Mouse (Mus musculus) right cerebral cortex, adult 18-20 months (tissue): ENCODE results near the gene Abcb8.
"Not testable (repeated sequence)": the region's sequence is repeated elsewhere in the genome, so short reads cannot be mapped to it uniquely, and the experiment has no call there.

Source experiments
- DNase-seq: peaks from one replicate; pipeline ENCODE4 v3.0.0; 2022; ENCODE audit warnings: mixed read lengths

Gene Abcb8

DNA sequence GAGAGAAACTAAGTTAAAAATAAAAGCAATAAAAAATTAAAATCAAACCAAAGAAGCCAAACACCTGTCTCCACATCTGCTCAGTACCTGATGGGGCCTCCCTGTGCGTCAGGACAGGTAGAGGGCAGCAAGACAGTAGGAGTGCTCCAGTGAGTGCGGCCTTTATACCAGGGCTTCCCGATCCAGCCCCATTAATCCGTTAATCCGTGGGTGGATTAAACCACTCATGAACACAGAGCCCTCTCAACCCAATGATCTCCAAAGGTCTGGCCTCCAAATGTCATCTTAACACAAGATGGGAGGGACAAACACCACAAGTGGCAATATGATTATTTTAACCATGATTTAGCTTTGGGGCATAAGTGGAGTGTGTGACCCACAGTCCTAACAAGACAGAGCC, 19.7 kb upstream of the Abcb8 start:
- DNase-seq: no peak

DNA sequence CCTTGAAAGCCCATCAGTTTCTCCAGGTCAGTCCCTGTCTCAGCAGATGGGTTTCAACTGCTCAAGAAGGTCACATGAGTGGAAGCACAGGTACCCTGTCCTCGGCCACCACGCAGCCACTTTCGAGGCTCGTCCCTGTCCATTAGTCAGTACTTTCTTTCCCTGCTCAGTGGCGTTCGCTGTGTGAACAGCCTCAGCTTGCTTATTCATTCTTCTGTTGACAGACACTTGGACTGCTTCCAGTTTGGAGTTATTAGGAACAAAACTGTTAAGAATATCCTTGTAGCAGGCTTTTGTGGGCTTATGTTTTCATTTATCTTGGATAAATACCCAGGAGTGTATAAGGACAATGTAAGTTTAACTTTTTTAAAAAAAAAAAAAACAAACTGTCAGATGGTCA, 19.2 kb upstream of the Abcb8 start:
- DNase-seq: no peak

DNA sequence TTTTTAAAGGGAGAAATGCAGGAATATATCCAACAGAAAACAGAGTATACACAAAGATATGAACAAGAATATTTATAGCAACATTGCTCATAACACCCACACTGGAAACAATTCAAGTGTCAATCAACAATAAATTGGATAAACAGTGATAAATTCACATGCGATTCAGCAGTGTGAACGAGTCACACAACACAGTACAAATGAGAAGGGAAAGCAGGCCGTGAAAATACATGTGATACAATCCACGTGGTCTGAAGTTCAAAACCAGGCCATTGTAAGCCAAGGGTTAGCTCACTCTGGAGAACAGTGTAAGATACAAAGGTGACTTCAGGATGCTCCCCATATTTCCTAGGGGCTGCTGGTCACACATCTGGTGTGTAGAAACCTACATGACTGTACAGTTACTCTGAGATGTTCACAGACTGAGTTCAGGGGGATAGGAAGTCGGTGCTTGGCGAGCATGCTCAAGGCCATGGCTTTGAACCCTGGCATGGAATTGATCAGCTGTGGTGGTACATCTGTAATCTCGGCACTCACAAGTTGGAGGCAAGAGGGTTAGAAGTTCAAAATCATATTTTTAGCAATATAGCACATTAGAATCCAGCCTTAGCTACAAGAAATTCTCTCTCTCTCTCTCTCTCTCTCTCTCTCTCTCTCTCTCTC, 18.7 kb upstream of the Abcb8 start:
- DNase-seq: no peak

DNA sequence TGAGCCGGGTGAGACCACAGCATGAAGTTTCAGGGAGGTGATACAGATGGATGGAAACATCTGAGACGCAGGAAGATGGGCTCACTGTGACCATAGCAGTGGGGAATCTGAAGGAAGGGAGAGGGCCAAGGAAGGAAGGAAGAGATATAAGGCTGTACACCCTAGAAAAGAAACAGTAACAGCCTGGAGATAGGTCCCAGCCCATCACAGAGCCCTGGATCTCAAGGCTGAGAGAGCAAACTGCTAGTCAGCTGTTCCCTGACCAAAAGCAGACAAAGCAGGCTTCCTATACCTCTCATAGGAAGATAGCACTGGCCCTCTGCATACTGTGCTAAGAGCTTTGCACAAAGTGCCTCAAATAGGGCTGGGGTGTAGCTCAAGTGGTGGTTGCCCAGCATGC, 14.8 kb upstream of the Abcb8 start:
- DNase-seq: no peak

DNA sequence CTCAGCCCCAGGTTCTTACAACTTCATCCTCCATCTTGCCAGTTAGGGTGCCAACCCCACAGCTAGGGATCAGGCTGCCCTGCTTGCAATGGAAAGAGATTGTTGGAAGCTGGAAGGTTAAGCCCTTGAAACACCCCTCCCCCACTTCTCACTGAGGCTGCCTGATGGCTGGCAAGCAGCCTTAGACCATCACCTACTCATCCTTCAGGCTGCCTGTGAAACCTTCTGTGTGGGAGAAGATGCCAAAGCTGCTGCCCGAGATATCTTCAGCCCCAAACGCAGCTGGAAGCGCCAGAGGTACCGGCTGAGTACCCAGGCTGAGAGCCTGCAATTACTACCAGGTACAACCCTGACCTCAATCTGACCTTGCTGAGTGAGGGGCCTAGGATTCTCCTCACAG, 14.0 kb upstream of the Abcb8 start:
- DNase-seq: peak; percentile 48

DNA sequence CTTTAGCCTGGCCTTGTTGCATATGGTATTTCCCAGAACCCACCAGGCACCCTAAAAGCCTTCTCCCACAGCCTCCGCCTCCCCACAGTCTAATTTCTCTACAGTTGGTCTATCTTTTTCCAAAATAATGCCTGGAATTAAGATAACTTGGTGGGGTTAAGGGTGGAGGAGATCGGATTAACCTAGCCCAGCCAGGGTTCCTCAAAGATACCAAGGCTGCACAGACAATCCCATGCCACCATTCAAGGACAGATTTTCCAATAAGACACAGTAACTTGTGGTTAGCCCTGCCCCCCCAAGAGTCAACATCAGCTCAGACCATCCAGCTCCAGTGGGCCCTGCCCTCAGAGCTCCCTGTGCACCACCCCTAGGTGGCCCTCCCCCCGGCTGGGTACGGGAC, 13.0 kb upstream of the Abcb8 start:
- no peak for DNase-seq

DNA sequence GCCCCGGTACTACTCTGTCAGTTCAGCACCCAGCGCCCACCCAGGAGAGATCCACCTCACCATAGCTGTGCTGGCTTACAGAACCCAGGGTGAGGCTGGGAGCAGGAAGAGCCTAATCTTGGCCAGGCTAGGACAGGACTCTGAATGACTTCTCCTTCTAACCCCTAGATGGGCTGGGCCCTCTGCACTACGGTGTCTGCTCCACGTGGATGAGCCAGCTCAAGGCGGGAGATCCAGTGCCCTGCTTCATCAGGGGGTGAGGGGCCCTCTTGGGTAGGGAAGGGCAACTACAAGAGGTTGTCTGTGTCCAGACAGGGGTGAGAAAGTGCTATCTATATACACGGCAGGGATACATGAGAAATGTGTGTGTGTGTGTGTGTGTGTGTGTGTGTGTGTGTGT, 12.0 kb upstream of the Abcb8 start:
- DNase-seq: no peak

DNA sequence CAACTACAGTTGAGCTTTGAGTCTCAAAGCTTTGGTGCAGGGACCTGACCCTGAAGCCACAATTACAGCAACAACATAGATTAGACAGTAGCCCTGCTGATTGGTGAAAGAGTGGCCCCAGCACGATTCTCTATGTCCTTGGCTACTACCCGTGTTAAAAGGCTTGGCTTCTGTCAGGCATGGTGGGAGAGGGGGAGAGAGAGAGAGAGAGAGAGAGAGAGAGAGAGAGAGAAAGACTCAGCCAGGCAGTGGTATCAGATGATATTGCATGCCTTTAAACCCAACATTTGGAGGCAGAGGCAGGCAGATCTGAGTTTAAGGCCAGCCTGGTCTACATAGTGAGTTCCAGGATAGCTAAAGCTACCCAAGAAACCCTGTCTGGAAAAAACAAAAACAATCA, 11.5 kb upstream of the Abcb8 start:
- DNase-seq: no peak

DNA sequence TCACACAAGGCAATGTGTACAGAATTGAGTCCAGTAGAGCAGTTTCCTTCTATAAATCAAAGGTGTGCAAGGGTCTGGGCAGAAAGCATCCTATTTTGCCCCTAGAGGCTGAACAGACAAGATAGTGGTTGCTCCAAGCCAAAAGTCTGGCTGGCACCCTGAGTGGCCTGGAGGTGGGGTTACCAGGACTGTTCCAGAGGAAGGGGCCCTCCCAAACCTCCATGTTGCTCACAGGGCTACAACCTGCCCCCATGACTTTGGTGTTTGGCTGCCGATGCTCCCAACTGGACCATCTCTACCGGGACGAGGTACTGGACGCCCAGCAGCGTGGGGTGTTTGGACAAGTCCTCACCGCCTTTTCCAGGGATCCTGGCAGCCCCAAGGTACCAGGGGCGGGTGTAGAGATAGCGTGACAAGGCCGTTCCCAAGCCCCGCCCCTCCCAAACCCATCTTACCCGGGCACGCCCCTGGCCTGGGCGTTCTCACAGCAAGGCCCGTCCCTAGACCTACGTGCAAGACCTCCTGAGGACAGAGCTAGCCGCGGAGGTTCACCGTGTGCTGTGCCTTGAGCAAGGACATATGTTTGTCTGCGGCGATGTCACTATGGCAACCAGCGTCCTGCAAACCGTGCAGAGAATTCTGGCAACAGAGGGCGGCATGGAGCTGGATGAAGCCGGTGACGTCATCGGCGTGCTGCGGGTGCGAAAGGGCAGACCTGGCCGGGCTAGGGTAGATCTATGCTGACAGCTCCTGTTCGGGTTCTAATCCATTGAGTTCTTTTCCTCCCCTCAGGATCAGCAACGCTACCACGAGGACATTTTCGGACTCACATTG, 10.2 kb upstream of the Abcb8 start:
- peak; percentile 93 for DNase-seq

DNA sequence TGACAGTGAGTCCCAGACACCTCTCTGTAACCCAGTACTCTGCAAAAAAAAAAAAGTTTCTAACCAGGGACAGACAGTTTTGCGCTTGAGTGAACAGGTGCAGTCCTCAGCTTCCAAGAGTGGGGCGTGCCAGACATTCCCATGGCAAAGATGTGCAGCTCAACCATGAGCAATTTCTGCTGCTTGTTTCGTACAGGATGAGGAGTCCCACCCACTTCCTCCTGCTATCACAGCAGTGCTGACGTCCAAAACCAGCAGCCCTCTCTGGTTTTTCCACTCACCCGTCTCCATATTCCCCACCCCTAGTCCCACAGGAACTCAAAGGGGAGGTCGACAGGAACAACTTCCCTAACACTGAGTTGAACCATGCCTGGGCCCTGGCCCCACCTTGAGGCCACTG, 9.1 kb upstream of the Abcb8 start:
- peak; percentile 63 for DNase-seq

DNA sequence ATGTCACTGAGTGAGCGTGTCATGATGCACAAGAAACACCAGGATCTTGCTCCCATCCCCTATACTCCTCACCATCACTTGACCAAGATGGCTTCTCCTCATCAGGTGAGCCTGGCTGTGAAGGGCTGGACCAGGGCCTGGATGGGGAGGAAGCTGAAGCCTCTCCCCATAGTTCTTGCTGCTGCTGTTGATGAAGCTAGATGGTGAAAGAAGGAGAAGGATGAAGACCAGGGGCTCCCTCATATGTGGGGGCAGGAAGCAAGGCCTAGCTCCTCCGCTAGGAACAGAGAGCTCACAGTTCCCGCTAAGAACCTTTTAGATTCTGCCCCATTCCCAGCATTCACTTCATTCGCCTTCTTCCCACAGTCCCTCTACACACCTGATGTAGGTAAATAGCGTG, 8.1 kb upstream of the Abcb8 start:
- DNase-seq: no peak

DNA sequence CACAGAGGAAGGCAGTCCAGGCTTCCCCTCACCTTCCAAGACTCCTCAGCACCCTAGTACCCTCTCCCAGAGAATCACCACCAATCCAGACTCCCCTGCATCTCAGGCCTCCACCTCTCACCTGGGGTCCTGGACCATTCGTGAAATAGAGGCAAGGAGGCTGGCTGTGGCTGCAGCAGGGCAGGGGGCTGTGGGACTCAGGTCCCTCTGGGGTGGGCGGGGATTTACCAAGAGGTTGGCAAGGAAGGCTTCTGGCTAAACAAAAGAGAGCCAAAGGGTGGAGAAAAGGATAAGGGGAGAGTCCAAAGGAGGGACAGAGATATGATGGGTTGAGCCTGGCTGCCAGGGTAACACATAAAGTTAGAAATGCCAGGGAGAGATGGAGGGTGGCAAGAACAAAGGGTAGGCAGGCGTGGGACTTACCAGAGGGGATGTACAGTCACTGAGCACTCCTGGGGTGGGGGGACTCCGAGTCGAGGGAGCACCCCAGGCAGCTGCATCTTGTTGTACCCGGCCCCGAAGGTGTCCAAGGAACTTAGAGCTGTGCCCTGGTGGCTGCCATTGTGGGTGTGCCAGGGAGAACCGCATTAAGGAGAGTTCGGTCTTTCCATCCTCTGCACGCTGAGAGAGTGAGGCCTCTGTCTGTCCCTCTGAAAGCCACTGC, 7.4 kb upstream of the Abcb8 start:
- DNase-seq: no peak

DNA sequence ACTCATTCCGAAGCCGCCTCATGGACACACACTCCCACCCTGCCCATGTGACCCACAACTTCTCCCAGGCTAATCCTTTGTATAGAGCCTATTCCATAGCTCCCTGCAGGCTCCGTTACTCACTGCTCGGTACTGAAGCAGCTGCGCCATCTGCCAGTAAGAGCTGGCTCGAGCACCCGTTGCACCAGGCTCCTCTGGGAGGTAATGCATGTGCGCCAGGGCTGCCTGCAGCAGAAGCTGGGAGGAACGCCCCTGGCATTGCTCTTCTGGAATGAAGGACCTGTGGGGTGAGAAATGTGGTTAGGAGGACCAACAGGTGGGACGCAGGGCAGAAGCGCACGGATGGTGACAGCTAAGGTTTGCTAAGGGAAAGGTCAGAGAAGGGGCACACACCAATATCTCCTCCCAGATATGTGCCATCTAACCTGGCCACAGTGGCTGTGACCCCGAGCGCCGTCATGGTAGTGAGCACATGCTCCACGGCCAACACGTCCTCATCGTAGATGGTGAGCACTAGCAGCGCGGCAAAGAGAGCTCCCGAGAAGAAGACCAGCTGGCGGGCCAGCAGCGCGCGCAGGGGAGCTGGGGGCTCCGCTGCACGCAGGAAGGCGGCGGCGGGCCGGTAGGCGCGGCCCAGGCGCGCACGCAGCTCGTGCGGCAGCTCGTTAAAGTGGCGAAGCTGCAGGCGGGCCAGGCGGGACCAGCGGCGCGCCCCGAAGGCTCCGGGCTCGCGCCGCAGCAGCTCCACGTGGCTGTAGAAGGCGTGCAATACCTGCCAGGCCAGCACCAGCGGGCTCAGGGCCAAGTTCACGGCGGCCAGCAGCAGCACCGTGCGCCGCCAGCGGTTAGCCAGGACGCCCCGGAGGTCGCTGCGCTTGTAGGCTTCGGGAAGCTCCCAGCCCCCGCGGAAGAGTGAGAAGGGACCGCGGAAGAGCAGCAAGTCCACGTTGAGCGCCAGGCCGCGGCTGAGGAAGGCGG, 5.9 kb upstream of the Abcb8 start:
- peak; percentile 75 for DNase-seq

DNA sequence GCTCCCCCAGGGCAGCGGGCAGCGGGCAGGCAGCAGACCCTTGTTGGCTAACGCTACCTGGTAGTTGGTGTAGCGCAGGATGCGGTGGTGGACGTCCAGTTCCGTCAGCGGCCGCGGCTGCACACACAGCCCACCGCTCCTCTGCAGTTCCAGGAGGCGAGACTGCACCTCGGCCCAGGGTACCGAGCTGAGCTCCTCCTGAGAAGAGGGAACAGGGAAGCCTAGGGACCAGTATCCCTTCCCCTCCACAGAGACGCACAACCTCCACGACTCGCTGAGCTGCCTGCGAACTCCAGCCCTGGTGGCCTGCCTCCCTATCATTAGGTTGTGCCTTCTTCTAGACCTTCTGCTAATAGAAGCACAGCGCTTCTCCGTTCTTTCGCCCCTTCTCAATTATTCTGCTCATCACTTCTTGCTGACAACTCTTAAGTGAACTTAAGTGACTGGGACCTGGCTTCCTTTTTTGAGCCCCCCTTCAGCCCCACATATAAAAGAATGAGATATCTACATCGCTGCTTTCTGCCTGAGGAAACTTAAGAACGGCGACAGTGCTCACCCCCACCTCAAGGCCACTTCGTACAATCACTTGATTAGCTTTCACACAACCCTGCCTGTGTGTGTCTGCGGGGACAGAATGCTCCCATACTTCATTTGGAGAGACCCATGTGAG, 5.1 kb upstream of the Abcb8 start:
- DNase-seq: no peak

DNA sequence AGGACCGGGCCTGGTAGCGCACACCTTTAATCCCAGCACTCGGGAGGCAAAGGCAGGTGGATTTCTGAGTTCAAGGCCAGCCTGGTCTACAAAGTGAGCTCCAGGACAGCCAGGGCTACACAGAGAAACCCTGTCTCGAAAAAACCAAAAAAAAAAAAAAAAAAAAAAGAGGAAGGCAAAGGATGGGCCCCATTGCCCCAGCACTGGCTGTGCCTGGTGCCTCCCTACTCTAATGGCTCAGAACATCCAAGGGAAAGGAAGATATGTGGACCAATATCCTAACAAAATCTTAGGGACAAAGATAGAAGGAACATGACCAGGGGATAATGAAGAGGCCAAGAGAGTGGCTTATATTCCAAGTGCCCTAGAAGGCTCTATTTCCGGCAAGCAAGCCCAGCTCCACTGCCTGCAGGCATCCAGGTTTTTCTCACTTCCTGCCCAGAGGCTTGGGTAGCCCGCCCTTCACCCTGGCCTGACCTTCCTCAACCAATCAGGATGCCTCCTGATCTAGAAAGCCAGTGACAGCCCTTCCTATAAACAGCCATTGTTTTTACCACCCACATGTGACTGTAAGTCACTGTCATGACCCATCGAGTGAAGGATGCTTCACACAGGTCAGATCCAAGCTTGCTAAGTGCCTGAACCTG, 4.3 kb upstream of the Abcb8 start:
- no peak for DNase-seq

DNA sequence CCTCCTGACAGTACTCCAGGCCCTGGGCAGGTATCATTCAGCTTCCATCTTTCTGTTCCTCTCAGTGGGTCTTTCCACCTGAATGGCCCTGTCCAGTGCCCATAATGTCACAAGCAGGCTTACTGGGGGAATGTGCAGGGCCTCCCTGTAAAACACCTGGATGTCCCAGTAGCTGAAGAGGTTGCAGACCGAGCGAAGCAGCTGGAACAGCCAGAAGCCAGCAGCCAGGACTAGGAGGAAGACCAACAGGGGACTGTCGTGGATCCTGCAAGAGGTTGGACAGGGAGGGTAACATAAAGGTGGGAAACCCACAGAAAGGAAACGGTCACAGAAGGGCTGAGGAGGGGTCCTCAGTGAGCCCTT, 3.8 kb upstream of the Abcb8 start:
- DNase-seq: no peak

DNA sequence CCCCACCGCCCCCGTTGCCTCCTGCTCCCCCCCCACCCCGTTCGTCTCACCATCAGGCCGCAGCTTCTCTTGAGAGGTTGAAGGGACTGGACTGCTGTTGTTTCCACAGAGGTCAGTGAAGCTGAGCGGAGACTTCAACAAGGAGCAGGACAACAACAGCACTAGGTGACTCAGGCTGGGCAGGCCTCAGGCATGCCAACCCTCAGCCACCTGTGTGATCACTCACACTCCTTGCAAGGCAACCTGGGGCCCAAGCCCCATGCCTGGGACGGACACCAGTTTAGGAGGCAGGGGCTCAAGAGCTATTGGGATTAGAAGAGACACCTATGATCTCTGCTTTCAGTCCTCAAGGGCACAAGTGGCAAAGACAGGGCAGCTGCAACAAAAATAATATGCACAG, 1.6 kb upstream of the Abcb8 start, which contains the start of gene Atg9b:
TSS of gene Atg9b (minus strand) at position 280 of the 400 bp plus-strand sequence.
- no peak for DNase-seq

DNA sequence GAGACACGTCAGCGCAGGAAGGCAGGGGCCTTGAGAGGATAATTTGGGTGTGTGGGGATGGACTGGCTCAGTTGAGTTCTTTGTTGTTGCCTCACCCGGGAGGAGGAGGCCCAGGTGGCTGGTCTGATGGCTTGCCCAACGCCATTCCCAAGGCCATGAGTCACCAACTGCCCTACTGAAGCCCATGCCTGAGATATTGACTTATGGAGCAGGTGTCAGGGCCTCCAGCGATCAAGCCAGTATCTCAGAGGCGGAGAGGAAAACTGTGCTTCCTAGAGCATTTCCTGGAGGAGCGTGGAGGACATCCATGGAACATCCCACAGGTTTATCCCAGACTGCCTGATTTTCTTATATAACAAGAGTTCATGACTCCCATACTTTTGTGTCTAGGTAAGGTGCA, 739 bp upstream of the Abcb8 start:
- no peak for DNase-seq

DNA sequence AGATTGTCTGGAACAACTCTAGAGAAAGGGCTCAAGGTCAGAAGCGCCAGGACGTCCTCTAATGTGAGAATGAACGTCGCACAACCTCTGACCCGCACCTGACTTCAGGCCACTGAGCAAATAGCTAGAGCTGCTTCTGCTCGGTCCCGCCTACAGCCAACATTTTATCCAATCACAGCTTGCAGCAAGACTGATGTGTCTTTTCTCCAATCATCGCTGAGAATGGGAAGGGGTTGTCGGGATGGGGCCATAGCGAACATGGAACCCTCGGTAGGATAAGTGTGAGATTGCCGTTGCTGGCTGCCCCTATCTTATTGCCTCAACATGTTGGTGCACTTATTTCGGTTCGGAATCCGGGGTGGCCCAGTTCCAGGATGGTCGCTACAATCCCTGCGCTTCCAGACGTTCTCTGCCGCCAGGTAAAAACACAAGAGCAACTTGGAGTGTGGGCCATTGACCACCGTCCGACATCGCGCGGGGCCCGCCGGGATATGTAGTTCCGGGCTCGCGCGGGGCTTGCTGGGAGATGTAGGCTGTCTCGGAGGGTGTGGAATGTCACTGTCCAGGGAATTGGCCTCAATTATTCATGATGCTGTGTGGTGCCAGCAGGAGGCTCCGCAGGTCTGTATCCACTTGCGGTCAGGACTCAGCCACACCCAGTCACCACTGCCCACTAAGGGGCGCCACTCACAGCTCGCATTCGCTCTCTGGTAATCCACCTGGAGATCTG, 867 bp downstream of the Abcb8 start:
- DNase-seq: peak; percentile 97

DNA sequence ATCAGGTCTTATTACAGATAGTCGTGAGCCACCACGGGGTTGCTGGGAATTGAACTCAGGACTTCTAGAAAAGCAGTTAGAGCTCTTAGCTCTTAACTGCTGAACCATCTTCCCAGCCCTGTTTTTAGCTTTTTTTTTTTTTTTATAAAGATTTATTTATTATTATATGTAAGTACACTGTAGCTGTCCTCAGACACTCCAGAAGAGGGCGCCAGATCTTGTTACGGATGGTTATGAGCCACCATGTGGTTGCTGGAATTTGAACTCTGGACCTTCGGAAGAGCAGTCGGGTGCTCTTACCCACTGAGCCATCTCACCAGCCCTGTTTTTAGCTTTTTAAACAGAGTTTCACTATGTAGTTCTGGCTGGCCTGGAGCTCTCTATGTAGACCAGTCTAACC, 2.8 kb downstream of the Abcb8 start:
- DNase-seq: not testable (repeated sequence)

DNA sequence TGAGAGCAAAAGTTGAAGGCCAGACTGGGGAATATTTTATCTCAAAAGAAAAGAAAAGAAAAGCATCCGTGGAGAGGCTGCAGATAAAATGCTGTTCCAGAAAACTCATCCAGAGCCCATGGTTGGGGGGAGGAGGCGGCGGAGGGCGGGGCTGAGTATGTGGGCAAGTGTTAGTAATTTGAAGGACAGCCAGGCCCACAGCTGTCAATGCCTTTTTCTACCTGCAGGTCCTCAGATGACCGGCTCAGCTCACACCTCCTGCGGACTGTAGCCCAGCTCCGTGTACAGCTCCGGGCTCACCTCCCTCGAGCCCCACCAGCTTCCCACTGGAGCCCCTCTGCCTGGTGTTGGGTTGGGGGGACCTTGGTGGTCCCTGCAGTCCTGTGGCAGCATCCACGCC, 6.2 kb downstream of the Abcb8 start:
- DNase-seq: no peak
